Mouse (Mus musculus): Measurements from ENCODE around the gene Gm14137.

The Gm14137 gene

GRCm38 (mm10) chr2:119203871-119204460 lies 29.7 kb downstream of the Gm14137 start:
- in situ Hi-C loops (cut with MboI; ENCODE audit: low pct_unique_long_range_greater_than_20kb in 1 of 2, low sequenced_read_pairs in 2 of 2, unreplicated experiment in 1 of 2) = no loop called here

DNA sequence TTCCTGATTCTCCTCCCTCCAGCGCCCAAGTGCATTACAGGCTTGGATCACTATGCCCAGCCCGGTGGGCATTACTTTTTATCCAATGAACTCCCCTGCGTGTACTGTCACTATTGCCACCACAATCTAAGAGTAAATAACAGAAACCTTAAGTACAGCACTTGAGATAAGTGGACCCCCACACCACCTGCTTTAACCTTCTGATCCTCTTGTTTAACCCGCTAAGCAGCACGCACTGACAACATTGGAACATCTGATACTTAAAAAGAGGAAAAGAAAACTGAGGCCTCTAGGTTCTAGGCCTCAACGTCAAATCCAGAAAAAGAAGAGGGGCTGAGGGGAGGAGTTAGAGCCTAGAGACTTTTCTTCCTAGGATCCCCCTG lies 33.6 kb downstream of the Gm14137 start:
- in situ Hi-C loops (cut with MboI; ENCODE audit: low pct_unique_long_range_greater_than_20kb in 1 of 2, low sequenced_read_pairs in 2 of 2, unreplicated experiment in 1 of 2) = no loop called here

DNA sequence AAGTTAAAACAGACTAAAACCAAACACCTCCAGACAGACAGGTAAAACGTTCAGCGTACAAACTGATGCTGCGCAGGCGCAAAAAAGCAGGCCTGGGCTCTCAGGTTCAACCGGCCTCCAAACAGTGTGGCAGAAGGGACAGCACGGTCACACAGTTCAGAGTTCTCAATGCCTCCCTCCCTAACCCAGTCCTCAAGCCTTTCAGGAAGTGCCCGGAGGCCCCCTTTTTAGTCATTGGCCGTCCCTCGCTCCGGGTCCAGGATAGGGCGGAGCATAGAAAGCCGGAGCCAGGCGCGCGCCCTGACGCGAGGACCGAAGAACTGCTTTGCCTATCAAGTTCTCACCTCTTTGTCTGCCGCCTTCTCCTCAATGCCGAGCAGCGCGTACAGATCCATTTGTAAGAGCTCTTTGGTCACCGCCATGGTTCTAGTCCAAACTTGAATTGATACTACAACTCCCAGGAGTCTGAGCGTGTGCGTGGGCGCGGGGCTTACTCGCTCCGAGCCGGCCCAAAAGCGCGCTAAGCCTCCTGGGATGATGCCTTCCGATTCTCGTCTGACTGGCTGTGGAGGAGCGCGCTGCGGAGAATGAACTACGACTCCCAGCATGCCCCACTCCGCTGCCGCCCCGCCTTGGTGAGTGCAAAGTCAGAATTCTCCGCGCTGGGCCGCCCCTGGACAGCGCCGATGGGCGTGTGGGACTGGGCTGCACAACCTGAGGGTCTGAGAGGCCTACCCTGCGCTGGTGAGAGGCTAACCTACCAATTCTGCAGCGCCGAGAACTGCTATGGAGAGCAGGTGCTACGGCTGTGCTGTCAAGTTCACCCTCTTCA lies 34.3 kb downstream of the Gm14137 start, which contains the start of the genes Zfyve19 and Dnajc17:
TSS of gene Zfyve19 (plus strand) at position 274 of the 832 bp plus-strand sequence.
TSS of gene Dnajc17 (minus strand) at position 452 of the 832 bp plus-strand sequence.
- in situ Hi-C loops (cut with MboI; ENCODE audit: low pct_unique_long_range_greater_than_20kb in 1 of 2, low sequenced_read_pairs in 2 of 2, unreplicated experiment in 1 of 2) = no loop called here

- in situ Hi-C loops (cut with MboI; ENCODE audit: low pct_unique_long_range_greater_than_20kb in 1 of 2, low sequenced_read_pairs in 2 of 2, unreplicated experiment in 1 of 2) = no loop called here
These were observed 34.8 kb downstream of the Gm14137 start for GRCm38 (mm10) chr2:119209176-119209507.
